Mouse (Mus musculus) Muller cell, postnatal 12 days (primary cell): Measurements from ENCODE around the gene C8a.

Source experiments
- DNase-seq: peaks from one replicate; pipeline ENCODE4 v3.0.0-alpha.2; 2015; ENCODE audit errors: inconsistent ontology term

Gene C8a

GRCm38 (mm10) chr4:104842204-104842603, 34.0 kb downstream of the C8a start:
- no peak for DNase-seq

- DNase-seq = no peak
Measured at GRCm38 (mm10) chr4:104838342-104838741, 37.9 kb downstream of the C8a start.

GRCm38 (mm10) chr4:104835096-104835495, 41.1 kb downstream of the C8a start:
- no peak for DNase-seq

GRCm38 (mm10) chr4:104828939-104829338, 47.3 kb downstream of the C8a start:
- no peak for DNase-seq

GRCm38 (mm10) chr4:104824381-104825077, 51.7 kb downstream of the C8a start:
- DNase-seq = no peak

- DNase-seq = no peak
Measured at GRCm38 (mm10) chr4:104823597-104824101, 52.5 kb downstream of the C8a start.

- no peak for DNase-seq
Measured at GRCm38 (mm10) chr4:104819891-104820290, 56.3 kb downstream of the C8a start.

GRCm38 (mm10) chr4:104818986-104819385, 57.2 kb downstream of the C8a start:
- DNase-seq = no peak

- no peak for DNase-seq
Measured at GRCm38 (mm10) chr4:104817509-104817908, 58.7 kb downstream of the C8a start.

- DNase-seq = no peak
Measured at GRCm38 (mm10) chr4:104816519-104817232, 59.5 kb downstream of the C8a start.

- no peak for DNase-seq
Measured at GRCm38 (mm10) chr4:104813617-104814016, 62.6 kb downstream of the C8a start.

- no peak for DNase-seq
Measured at GRCm38 (mm10) chr4:104810710-104811286, 65.4 kb downstream of the C8a start.

GRCm38 (mm10) chr4:104805414-104806257, 70.6 kb downstream of the C8a start:
- DNase-seq = no peak

- no peak for DNase-seq
Measured at GRCm38 (mm10) chr4:104804100-104804499, 72.1 kb downstream of the C8a start.

- DNase-seq = no peak
Measured at GRCm38 (mm10) chr4:104801625-104802024, 74.6 kb downstream of the C8a start.

- no peak for DNase-seq
Measured at GRCm38 (mm10) chr4:104798951-104799350, 77.2 kb downstream of the C8a start.

- DNase-seq = no peak
Measured at GRCm38 (mm10) chr4:104792111-104792510, 84.1 kb downstream of the C8a start.

- no peak for DNase-seq
Measured at GRCm38 (mm10) chr4:104782346-104782745, 93.9 kb downstream of the C8a start.

- DNase-seq = no peak
Measured at GRCm38 (mm10) chr4:104781441-104781840, 94.8 kb downstream of the C8a start.

GRCm38 (mm10) chr4:104779460-104779859, 96.7 kb downstream of the C8a start:
- DNase-seq = no peak

- DNase-seq = no peak
Measured at GRCm38 (mm10) chr4:104775601-104776000, 100.6 kb downstream of the C8a start.

- DNase-seq = no peak
Measured at GRCm38 (mm10) chr4:104770331-104770730, 105.9 kb downstream of the C8a start.
